Mouse (Mus musculus) CH12.LX (cell line): ENCODE measurements around the gene Csk. TPM values are rescaled to one million over a fixed set of nuclear protein-coding genes. Genes with fewer than 3 reads are reported as not detected.

Source experiments
- DNase-seq: peaks from one replicate; pipeline ENCODE4 v3.0.0-alpha.2; 2013; ENCODE audit errors: extremely low read depth
- H3K27ac ChIP-seq: 2 replicates; pipeline ENCODE4 v1.5.1; 2012; ENCODE audit warnings: low read depth, mild to moderate bottlenecking, control low read depth, moderate library complexity; ENCODE audit not compliant: insufficient read depth
- H3K27me3 ChIP-seq: replicated peaks from 2 replicates; pipeline ENCODE3; 2012; ENCODE audit warnings: inconsistent platforms
- H3K36me3 ChIP-seq, 2 experiments: replicated peaks in 1 of 2; 2 replicates each; pipeline versions ENCODE3 to v1.6.1; 2012; ENCODE audit warnings: inconsistent platforms in 1 of 2, low read length in 1 of 2, mild to moderate bottlenecking in 1 of 2, mixed read lengths in 1 of 2, moderate library complexity in 1 of 2; ENCODE audit not compliant: control insufficient read depth in 1 of 2, insufficient read depth in 1 of 2
- H3K4me1 ChIP-seq, 2 experiments: 2 replicates each; pipeline ENCODE4 v1.6.1; 2012; ENCODE audit warnings: inconsistent platforms in 1 of 2, moderate library complexity in 1 of 2; ENCODE audit not compliant: insufficient read depth in 2 of 2, control insufficient read depth in 1 of 2
- H3K4me2 ChIP-seq: 2 replicates; pipeline ENCODE4 v1.6.1; 2012; ENCODE audit warnings: low read depth, mild to moderate bottlenecking, control low read depth; ENCODE audit not compliant: poor library complexity, insufficient read depth, severe bottlenecking
- H3K4me3 ChIP-seq, 3 experiments: fragments of 150-350 bp in 1 of 3; sonication (generic) in 1 of 3; replicated peaks in 1 of 3; 2 replicates each; pipeline versions ENCODE3 to v1.5.1; 2011 to 2012; ENCODE audit warnings: low read depth in 2 of 3, low read length in 2 of 3, mild to moderate bottlenecking in 2 of 3, moderate library complexity in 2 of 3, control low read depth in 1 of 3, improper control_type of control experiment in 1 of 3, inconsistent platforms in 1 of 3, mixed read lengths in 1 of 3; ENCODE audit not compliant: poor library complexity in 1 of 3
- H3K79me2 ChIP-seq: replicated peaks from 2 replicates; pipeline ENCODE4 v1.6.1; 2012; ENCODE audit warnings: mild to moderate bottlenecking, moderate library complexity; ENCODE audit not compliant: control insufficient read depth, poor library complexity, insufficient read depth, severe bottlenecking; ENCODE audit errors: extremely low read depth
- H3K9ac ChIP-seq: 2 replicates; pipeline ENCODE4 v1.6.1; 2012; ENCODE audit warnings: low read depth, mild to moderate bottlenecking, control low read depth, moderate library complexity; ENCODE audit not compliant: insufficient read depth
- H3K9me3 ChIP-seq: replicated peaks from 2 replicates; pipeline ENCODE3; 2012; ENCODE audit warnings: low read length, inconsistent platforms, mixed read lengths
- BHLHE40 ChIP-seq: IDR thresholded peaks from 2 replicates; pipeline ENCODE4 v1.6.1; 2011; ENCODE audit warnings: mild to moderate bottlenecking, low read depth, low read length, improper control_type of control experiment
- CHD2 ChIP-seq: IDR thresholded peaks from 2 replicates; pipeline ENCODE4 v1.6.1; 2011; ENCODE audit warnings: low read length, improper control_type of control experiment
- CTCF ChIP-seq, 2 experiments: IDR thresholded peaks in 1 of 2; conservative IDR thresholded peaks in 1 of 2; 2 replicates each; pipeline ENCODE4 v1.5.1; 2011 to 2012; ENCODE audit warnings: low read depth in 2 of 2, low read length in 2 of 2, improper control_type of control experiment in 1 of 2, inconsistent platforms in 1 of 2, mild to moderate bottlenecking in 1 of 2, moderate library complexity in 1 of 2
- ETS1 ChIP-seq: conservative IDR thresholded peaks from 2 replicates; pipeline ENCODE4 v1.6.1; 2012; ENCODE audit warnings: low read depth, mild to moderate bottlenecking, inconsistent platforms, low read length, improper control_type of control experiment, moderate library complexity
- GABPA ChIP-seq: IDR thresholded peaks from 2 replicates; pipeline ENCODE4 v1.6.1; 2012; ENCODE audit warnings: low read depth, low read length, improper control_type of control experiment, inconsistent platforms; ENCODE audit not compliant: insufficient replicate concordance
- HCFC1 ChIP-seq: IDR thresholded peaks from 2 replicates; pipeline ENCODE4 v1.6.1; 2012; ENCODE audit warnings: low read depth, mild to moderate bottlenecking, inconsistent platforms, low read length, improper control_type of control experiment
- MAFK ChIP-seq: IDR thresholded peaks from 2 replicates; pipeline ENCODE4 v1.6.1; 2011; ENCODE audit warnings: low read length, improper control_type of control experiment; ENCODE audit not compliant: insufficient replicate concordance
- MAZ ChIP-seq: IDR thresholded peaks from 2 replicates; pipeline ENCODE4 v1.6.1; 2012; ENCODE audit warnings: low read depth, mild to moderate bottlenecking, inconsistent platforms, low read length, improper control_type of control experiment, moderate library complexity
- MXI1 ChIP-seq: IDR thresholded peaks from 2 replicates; pipeline ENCODE4 v1.6.1; 2011; ENCODE audit warnings: mild to moderate bottlenecking, low read depth, low read length, improper control_type of control experiment
- MYC ChIP-seq: IDR thresholded peaks from 2 replicates; pipeline ENCODE4 v1.6.1; 2011; ENCODE audit warnings: low read depth, mild to moderate bottlenecking, improper control_type of control experiment, low read length
- NELFE ChIP-seq: IDR thresholded peaks from 2 replicates; pipeline ENCODE4 v1.6.1; 2011; ENCODE audit warnings: low read depth, low read length, improper control_type of control experiment
- NRF1 ChIP-seq: IDR thresholded peaks from 2 replicates; pipeline ENCODE4 v1.6.1; 2014; ENCODE audit warnings: low read depth, mild to moderate bottlenecking, inconsistent platforms, low read length, improper control_type of control experiment, moderate library complexity
- POLR2A ChIP-seq: IDR thresholded peaks from 2 replicates; pipeline ENCODE4 v1.6.1; 2011; ENCODE audit warnings: low read depth, mild to moderate bottlenecking, improper control_type of control experiment, low read length
- TBP ChIP-seq: conservative IDR thresholded peaks from 2 replicates; pipeline ENCODE4 v1.6.1; 2011; ENCODE audit warnings: low read depth, low read length, improper control_type of control experiment
- TCF12 ChIP-seq: IDR thresholded peaks from 2 replicates; pipeline ENCODE4 v1.6.1; 2014; ENCODE audit warnings: low read depth, mild to moderate bottlenecking, inconsistent platforms, low read length, improper control_type of control experiment
- UBTF ChIP-seq: IDR thresholded peaks from 2 replicates; pipeline ENCODE4 v1.6.1; 2012; ENCODE audit warnings: low read depth, mild to moderate bottlenecking, inconsistent platforms, low read length, improper control_type of control experiment, moderate library complexity
- USF1 ChIP-seq: IDR thresholded peaks from 2 replicates; pipeline ENCODE4 v1.6.1; 2014; ENCODE audit warnings: low read depth, mild to moderate bottlenecking, inconsistent platforms, low read length, improper control_type of control experiment
- USF2 ChIP-seq: conservative IDR thresholded peaks from 2 replicates; pipeline ENCODE4 v1.6.1; 2011; ENCODE audit warnings: low read depth, low read length, improper control_type of control experiment
- ZMIZ1 ChIP-seq: IDR thresholded peaks from 2 replicates; pipeline ENCODE4 v1.6.1; 2012; ENCODE audit warnings: low read depth, mild to moderate bottlenecking, inconsistent platforms, low read length, improper control_type of control experiment
- ZNF384 ChIP-seq: IDR thresholded peaks from 2 replicates; pipeline ENCODE4 v1.6.1; 2012; ENCODE audit warnings: low read depth, low read length, improper control_type of control experiment, inconsistent platforms
- dilution Hi-C: fragments of 300-500 bp; cut with MboI; formaldehyde crosslinking; loops from 2 replicates; pipeline ENCODE4 v1.14.3; 2020; ENCODE audit warnings: low sequenced_read_pairs; ENCODE audit not compliant: extremely low pct_unique_long_range_greater_than_20kb, extremely low pct_ligation_motif_present
- in situ Hi-C: fragments of 300-500 bp; cut with MboI; formaldehyde crosslinking; loops from 3 replicates; pipeline ENCODE4 v1.14.3; 2019; ENCODE audit warnings: low sequenced_read_pairs, low pct_ligation_motif_present, low pct_unique_long_range_greater_than_20kb, mixed read lengths
- polyA plus RNA-seq: library from polyadenylated mRNA; unstranded; fragments of >175 nt; gene quantifications from 2 replicates; pipeline ENCODE4 v1.2.1, GENCODE M21; 2012; ENCODE audit warnings: low read depth; ENCODE audit not compliant: insufficient read length
- total RNA-seq, 2 experiments: library from RNA; depleted of rRNA; stranded (reverse); fragments of 300-350 nt in 1 of 2; fragments of >200 nt in 1 of 2; gene quantifications; 2 replicates each; pipeline ENCODE4 v1.2.3; 2012 to 2014

The Csk gene
- total and polyA plus RNA-seq, 3 experiments = 111 to 153 (median 111) TPM

DNA sequence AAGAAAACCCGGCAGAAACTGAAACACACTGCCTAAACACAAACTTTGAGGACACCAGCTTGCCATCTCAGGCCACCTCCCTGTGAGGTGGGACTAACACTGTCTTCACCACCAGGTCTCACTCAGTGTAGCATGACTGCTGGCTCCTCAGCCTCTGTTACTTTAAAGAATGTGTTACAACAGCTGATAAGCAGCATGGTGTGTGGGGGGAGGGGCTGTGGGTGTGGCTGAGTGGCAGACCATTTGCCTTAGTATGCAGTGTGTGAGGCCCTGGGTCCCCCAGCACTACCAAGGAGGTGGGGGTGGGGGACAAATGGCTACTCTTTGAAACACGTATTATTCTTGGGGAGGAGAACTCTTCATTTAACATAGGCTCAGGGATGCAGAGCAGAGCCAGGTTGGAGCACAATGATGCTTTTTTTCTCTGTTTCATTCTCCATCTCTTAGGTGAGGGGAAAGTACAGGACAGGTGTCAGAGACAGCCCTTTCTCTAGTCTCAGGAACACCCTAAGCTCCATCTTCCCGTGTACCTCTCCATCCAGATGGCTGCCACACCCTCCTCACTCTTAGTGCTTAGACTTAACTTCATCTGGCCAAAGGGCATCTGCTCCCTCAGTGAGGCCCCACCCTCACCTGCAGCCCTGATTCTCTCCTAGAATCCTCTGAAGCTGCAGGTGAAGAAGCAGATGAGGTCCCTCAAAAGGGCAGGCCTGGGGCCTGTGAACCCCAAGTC is 52.6 kb downstream of the Csk start:
- DNase-seq = no peak
- H3K4me2 ChIP-seq = peak overlapping the region; percentile 33; the same call in 1 of the 2 replicates
- H3K36me3 ChIP-seq = peaks cover 0 to 17% of the 10 kb centered on the region in 2 experiments
- no peak overlapping the region for H3K9ac ChIP-seq
- H3K4me1 ChIP-seq = peaks cover 6 to 10% of the 10 kb centered on the region in 2 experiments
- no peak for TF ChIP-seq USF2
- no peak for TF ChIP-seq ZNF384
- no peak for TF ChIP-seq MXI1
- H3K27ac ChIP-seq = no peak overlapping the region
- H3K79me2 ChIP-seq = no peaks in the 10 kb centered on the region
- peak overlapping the region in 1 of 3 experiments; percentile 10 for H3K4me3 ChIP-seq
- H3K27me3 ChIP-seq = no peaks in the 10 kb centered on the region
- dilution Hi-C loops = no loop called here
- H3K9me3 ChIP-seq = no peaks in the 10 kb centered on the region
- in situ Hi-C loops = no loop called here

DNA sequence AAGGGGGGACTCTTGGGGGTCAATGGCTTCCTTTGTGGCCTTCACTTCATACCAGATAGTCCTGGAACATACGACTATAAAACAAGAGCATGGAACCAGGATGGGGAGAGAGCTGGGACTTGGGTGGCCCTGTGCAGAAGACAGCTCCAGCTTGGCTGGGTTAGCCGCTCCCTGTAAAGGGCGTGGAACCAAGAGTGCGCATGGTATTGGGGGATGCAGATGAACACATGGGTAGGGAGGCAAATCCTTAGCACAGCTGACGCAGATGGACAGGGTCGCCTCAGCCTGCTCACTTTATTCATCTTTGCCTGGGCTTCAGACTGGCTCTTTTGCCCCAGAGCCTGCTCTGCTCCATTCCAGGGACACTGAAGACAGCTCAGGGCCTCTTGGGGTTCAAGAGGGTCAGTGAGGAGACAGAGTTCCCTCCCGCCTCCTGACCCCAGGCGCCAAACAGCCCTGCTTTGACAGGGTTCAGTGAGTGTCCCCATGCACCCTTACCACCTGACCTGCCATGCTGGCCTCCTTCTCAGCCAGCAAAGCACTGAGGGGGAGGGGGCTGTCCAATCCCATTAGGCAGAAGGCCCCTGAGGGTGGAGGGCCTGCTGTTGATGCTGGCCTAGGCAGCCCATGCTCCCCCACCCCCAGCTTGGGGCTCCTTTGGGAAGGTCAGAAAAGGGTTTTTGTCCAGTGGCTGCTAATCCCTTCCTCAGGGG is 54.4 kb downstream of the Csk start:
- H3K27me3 ChIP-seq = no peaks in the 10 kb centered on the region
- in situ Hi-C loops (no loop called here), dilution Hi-C loops (no loop called here)
- TF ChIP-seq CHD2 (no peak), UBTF (no peak), CTCF (conservative IDR thresholded peaks at IDR 0.05 in 1 of 2, IDR thresholded peaks at IDR 0.05 in 1 of 2; ENCODE audit: low read depth in 2 of 2, low read length in 2 of 2) (no peak), MAFK (no peak), ZMIZ1 (no peak), HCFC1 (no peak), GABPA (no peak)
- no peak overlapping the region for H3K9ac ChIP-seq
- peaks cover 6 to 10% of the 10 kb centered on the region in 2 experiments for H3K4me1 ChIP-seq
- no peaks in the 10 kb centered on the region for H3K9me3 ChIP-seq
- H3K27ac ChIP-seq = no peak overlapping the region
- peaks cover 15 to 33% of the 10 kb centered on the region in 2 experiments for H3K36me3 ChIP-seq
- no peak overlapping the region for H3K4me2 ChIP-seq
- no peaks in the 10 kb centered on the region for H3K79me2 ChIP-seq
- no peak overlapping the region for H3K4me3 ChIP-seq
- no peak for DNase-seq

DNA sequence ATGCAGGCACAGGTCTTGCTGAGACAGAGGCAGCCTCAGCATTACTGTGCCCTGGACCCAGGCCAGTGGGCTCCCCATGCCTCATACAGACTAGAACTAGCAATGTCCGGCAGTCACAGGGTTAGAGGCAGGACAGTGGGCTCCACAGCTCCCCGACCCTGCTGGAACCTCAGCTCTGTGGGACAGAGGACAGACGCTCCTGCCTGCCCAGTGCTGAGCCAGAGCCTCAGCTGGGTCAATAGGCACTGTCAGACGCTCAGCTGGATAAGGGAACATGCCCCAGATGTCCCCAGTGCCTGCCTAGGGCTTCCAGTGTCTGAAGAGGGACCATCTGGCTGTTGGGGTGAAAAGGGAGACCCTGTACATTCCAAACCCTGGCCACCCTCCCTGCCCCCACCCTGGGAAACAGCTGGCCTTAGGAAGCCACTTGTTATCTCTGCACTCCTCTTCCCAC is 55.5 kb downstream of the Csk start:
- Histone ChIP-seq H3K4me1 (peaks cover 6 to 10% of the 10 kb centered on the region in 2 experiments), H3K79me2 (no peaks in the 10 kb centered on the region), H3K9ac (no peak overlapping the region), H3K36me3 (peaks cover 25 to 44% of the 10 kb centered on the region in 2 experiments), H3K4me2 (no peak overlapping the region), H3K4me3 (no peak overlapping the region), H3K27me3 (no peaks in the 10 kb centered on the region), H3K27ac (no peak overlapping the region), H3K9me3 (no peaks in the 10 kb centered on the region)
- TF ChIP-seq MYC (no peak), ETS1 (no peak), USF1 (no peak), BHLHE40 (no peak), NRF1 (no peak), NELFE (no peak), UBTF (no peak), TBP (no peak), TCF12 (no peak), HCFC1 (no peak), USF2 (no peak), POLR2A (no peak), MAZ (no peak)
- DNase-seq = no peak
- in situ Hi-C loops (no loop called here), dilution Hi-C loops (no loop called here)
